Mouse (Mus musculus) forebrain, postnatal 0 days (tissue): ENCODE data around the gene Ankrd33b. TPM values are rescaled to one million over a fixed set of nuclear protein-coding genes. Genes with fewer than 3 reads are reported as not detected.

Experiments
- ATAC-seq: fragments of 200-750 bp; cut with Nextera tagmentation; 2 replicates; pipeline ENCODE4 v1.8.0; 2017; ENCODE audit warnings: mild to moderate bottlenecking, moderate library complexity
- DNase-seq: peaks from one replicate; pipeline ENCODE4 v3.0.0-alpha.2; 2015
- H3K27ac ChIP-seq: fragments of 300-500 bp; sonication (generic); 2 replicates; pipeline ENCODE4 v1.5.1; 2014; ENCODE audit warnings: low read depth, mild to moderate bottlenecking, antibody characterized with exemption, low read length, moderate library complexity, mixed read lengths
- H3K27me3 ChIP-seq: fragments of 300-500 bp; sonication (generic); 2 replicates; pipeline ENCODE4 v1.6.1; 2014; ENCODE audit warnings: mild to moderate bottlenecking, low read length, mixed read lengths; ENCODE audit not compliant: insufficient read depth
- H3K36me3 ChIP-seq: fragments of 300-500 bp; sonication (generic); 2 replicates; pipeline ENCODE4 v1.6.1; 2014; ENCODE audit warnings: mild to moderate bottlenecking, moderate library complexity; ENCODE audit not compliant: insufficient read depth
- H3K4me1 ChIP-seq: fragments of 300-500 bp; sonication (generic); 2 replicates; pipeline ENCODE4 v1.6.1; 2014; ENCODE audit warnings: antibody characterized with exemption; ENCODE audit not compliant: insufficient read depth
- H3K4me2 ChIP-seq: fragments of 300-500 bp; sonication (generic); 2 replicates; pipeline ENCODE4 v1.6.1; 2014; ENCODE audit warnings: low read depth, mild to moderate bottlenecking, moderate library complexity
- H3K4me3 ChIP-seq: fragments of 300-500 bp; sonication (generic); 2 replicates; pipeline ENCODE4 v1.5.1; 2014; ENCODE audit warnings: low read depth, low read length, mixed read lengths
- H3K9ac ChIP-seq: fragments of 300-500 bp; sonication (generic); 2 replicates; pipeline ENCODE4 v1.6.1; 2014; ENCODE audit warnings: mild to moderate bottlenecking
- H3K9me3 ChIP-seq: fragments of 300-500 bp; sonication (generic); 2 replicates; pipeline ENCODE4 v1.6.1; 2016; ENCODE audit warnings: low read length
- CTCF ChIP-seq: sonication (generic); IDR thresholded peaks from 2 replicates; pipeline ENCODE4 v1.5.1; 2016; ENCODE audit warnings: antibody characterized with exemption, control low read depth, low read depth
- WGBS: fragments of 180-500 bp; shearing (Covaris S2); extraction: QIAGEN DNeasy Blood & Tissue Kit; methylation state at CpG from one replicate; pipeline ENCODE4 v1.1.7; 2014; 5-methylcytosine and 5-hydroxymethylcytosine counted together
- polyA plus RNA-seq: library from polyadenylated mRNA; unstranded; fragments of >200 nt; fragmentation: Nextera tagmentation; extraction: Ambion mirVana; gene quantifications from 2 replicates; pipeline ENCODE4 v1.2.1, GENCODE M21; 2015
- total RNA-seq: library from RNA; depleted of rRNA; stranded (reverse); fragments of >200 nt; gene quantifications from 2 replicates; pipeline ENCODE4 v1.2.3, GENCODE M21; 2014

Ankrd33b gene
- total and polyA plus RNA-seq, 2 experiments from 2014 or later, result 1.2 to 1.3 TPM

GRCm38 (mm10) chr15:31349810-31350341 is 17.6 kb downstream of the Ankrd33b start:
- H3K4me3 ChIP-seq, result no peak overlapping the region
- H3K4me2 ChIP-seq, result no peak overlapping the region
- no peak overlapping the region for H3K27ac ChIP-seq
- WGBS, result 79% methylated on average over 7 of the region's 7 CpGs
- no peak for TF ChIP-seq CTCF
- H3K9me3 ChIP-seq, result no peaks in the 10 kb centered on the region
- no peak for ATAC-seq
- H3K4me1 ChIP-seq, result no peaks in the 10 kb centered on the region
- H3K36me3 ChIP-seq, result no peaks in the 10 kb centered on the region
- no peak overlapping the region for H3K9ac ChIP-seq
- no peak for DNase-seq
- no peaks in the 10 kb centered on the region for H3K27me3 ChIP-seq

- ATAC-seq (no peak), DNase-seq (no peak)
- Histone ChIP-seq H3K4me2 (no peak overlapping the region), H3K9me3 (no peaks in the 10 kb centered on the region), H3K27me3 (no peaks in the 10 kb centered on the region), H3K9ac (no peak overlapping the region), H3K4me3 (no peak overlapping the region), H3K4me1 (no peaks in the 10 kb centered on the region), H3K27ac (no peak overlapping the region), H3K36me3 (no peaks in the 10 kb centered on the region)
- WGBS, result 88% methylated on average over 5 of the region's 5 CpGs
- TF ChIP-seq CTCF, result no peak
These were observed 18.5 kb downstream of the Ankrd33b start for GRCm38 (mm10) chr15:31349046-31349445.

DNA sequence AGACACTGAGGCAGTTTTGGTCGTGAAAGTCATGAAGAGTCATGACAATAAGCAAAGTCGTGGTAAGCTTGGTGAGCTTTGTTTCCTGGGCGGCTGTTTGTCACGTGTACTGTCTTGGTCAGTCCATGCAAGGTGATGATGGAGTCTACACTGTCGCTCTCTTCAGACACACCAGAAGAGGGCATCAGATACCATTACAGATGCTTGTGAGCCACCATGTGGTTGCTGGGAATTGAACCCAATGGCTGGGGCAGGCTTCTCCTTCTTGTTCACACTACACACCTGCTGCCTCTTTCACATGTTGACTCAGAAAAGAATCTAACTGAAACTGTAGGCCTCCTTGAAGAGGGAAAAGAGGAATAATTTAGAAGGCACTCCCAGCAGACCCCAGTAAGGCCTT is 19.3 kb downstream of the Ankrd33b start:
- no peaks in the 10 kb centered on the region for H3K27me3 ChIP-seq
- no peaks in the 10 kb centered on the region for H3K36me3 ChIP-seq
- no peak overlapping the region for H3K27ac ChIP-seq
- no peak for DNase-seq
- no peak overlapping the region for H3K9ac ChIP-seq
- no peak for ATAC-seq
- TF ChIP-seq CTCF, result no peak
- WGBS, result 84% methylated on average over 5 of the region's 5 CpGs
- no peak overlapping the region for H3K4me2 ChIP-seq
- no peak overlapping the region for H3K4me3 ChIP-seq
- H3K9me3 ChIP-seq, result no peaks in the 10 kb centered on the region
- no peaks in the 10 kb centered on the region for H3K4me1 ChIP-seq

DNA sequence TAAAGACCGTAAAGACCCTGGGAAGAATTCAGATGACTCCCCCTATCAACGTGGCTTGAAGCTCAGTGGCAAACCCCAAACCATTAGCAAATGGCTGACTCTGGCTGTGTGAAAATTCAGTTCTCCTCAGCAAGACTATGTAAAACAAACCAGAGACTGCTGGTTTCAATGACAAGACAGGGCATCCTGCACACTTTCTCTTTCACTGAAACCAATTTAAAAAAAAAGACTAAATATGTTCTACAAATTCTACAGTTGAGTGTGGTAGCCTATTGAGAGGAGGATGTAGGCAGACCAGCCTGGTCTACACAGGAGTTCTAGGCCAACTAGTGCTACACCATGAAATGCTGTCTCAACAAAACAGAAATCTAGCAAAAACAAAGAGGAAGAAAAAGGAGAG is 21.0 kb downstream of the Ankrd33b start:
- H3K4me3 ChIP-seq, result no peak overlapping the region
- no peak overlapping the region for H3K9ac ChIP-seq
- ATAC-seq, result no peak
- H3K36me3 ChIP-seq, result no peaks in the 10 kb centered on the region
- no peak for DNase-seq
- WGBS, result 47% methylated on average over 2 of the region's 2 CpGs
- H3K9me3 ChIP-seq, result no peaks in the 10 kb centered on the region
- TF ChIP-seq CTCF, result no peak
- no peak overlapping the region for H3K27ac ChIP-seq
- no peaks in the 10 kb centered on the region for H3K27me3 ChIP-seq
- no peak overlapping the region for H3K4me2 ChIP-seq
- no peaks in the 10 kb centered on the region for H3K4me1 ChIP-seq

- 84% methylated on average over 9 of the region's 9 CpGs for WGBS
- H3K4me3 ChIP-seq, result no peak overlapping the region
- H3K27me3 ChIP-seq, result no peaks in the 10 kb centered on the region
- ATAC-seq, result no peak
- no peak for TF ChIP-seq CTCF
- H3K27ac ChIP-seq, result no peak overlapping the region
- no peaks in the 10 kb centered on the region for H3K4me1 ChIP-seq
- H3K9me3 ChIP-seq, result no peaks in the 10 kb centered on the region
- no peak for DNase-seq
- no peak overlapping the region for H3K9ac ChIP-seq
- no peak overlapping the region for H3K4me2 ChIP-seq
- no peaks in the 10 kb centered on the region for H3K36me3 ChIP-seq
These were observed 22.2 kb downstream of the Ankrd33b start for GRCm38 (mm10) chr15:31345366-31345765.

- H3K36me3 ChIP-seq, result no peaks in the 10 kb centered on the region
- no peak overlapping the region for H3K4me3 ChIP-seq
- DNase-seq, result peak; percentile 66
- no peak overlapping the region for H3K9ac ChIP-seq
- no peak overlapping the region for H3K4me2 ChIP-seq
- peak; percentile 81 for ATAC-seq
- no peaks in the 10 kb centered on the region for H3K9me3 ChIP-seq
- no peak for TF ChIP-seq CTCF
- no peak overlapping the region for H3K27ac ChIP-seq
- H3K27me3 ChIP-seq, result no peaks in the 10 kb centered on the region
- H3K4me1 ChIP-seq, result no peaks in the 10 kb centered on the region
- 80% methylated on average over 18 of the region's 18 CpGs for WGBS
These were observed 22.7 kb downstream of the Ankrd33b start for GRCm38 (mm10) chr15:31344811-31345211.

DNA sequence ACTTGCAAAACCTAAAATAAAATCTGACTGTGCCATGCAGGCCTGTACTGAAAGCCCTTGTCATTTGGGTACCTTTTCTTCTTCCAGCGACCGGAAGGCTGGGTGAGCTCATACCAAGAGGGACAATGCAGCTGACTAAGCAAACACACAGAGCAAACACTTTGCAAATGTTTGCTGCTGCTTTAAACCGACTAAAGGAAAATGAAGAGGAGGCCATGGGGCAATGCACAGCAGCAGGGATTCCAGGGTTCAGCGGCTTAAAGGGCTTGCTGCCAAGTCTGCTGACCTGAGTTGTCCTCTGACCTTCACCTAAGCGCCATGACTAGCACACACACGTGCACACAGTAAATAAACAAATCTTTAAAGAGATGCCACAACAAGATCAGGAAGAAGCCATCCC is 23.9 kb downstream of the Ankrd33b start:
- Histone ChIP-seq H3K36me3 (no peaks in the 10 kb centered on the region), H3K27me3 (no peaks in the 10 kb centered on the region), H3K4me1 (no peaks in the 10 kb centered on the region), H3K4me2 (no peak overlapping the region), H3K9ac (no peak overlapping the region), H3K27ac (no peak overlapping the region), H3K4me3 (no peak overlapping the region), H3K9me3 (no peaks in the 10 kb centered on the region)
- no peak for TF ChIP-seq CTCF
- DNase-seq (no peak), ATAC-seq (no peak)
- 15% methylated on average over 6 of the region's 6 CpGs for WGBS
